Mouse (Mus musculus) cerebellum, adult 2 months (tissue): ENCODE measurements around the gene Creb3l2.

Experiments used
- CTCF ChIP-seq: fragments of 200-500 bp; IDR thresholded peaks from 2 replicates; pipeline ENCODE4 v1.5.1; 2011; ENCODE audit warnings: low read depth, mild to moderate bottlenecking, control low read depth, low read length, moderate library complexity, borderline replicate concordance; ENCODE audit not compliant: insufficient read depth
- POLR2A ChIP-seq: fragments of 200-500 bp; IDR thresholded peaks from 2 replicates; pipeline ENCODE4 v1.6.1; 2011; ENCODE audit warnings: low read length, control low read depth, borderline replicate concordance; ENCODE audit not compliant: insufficient read depth

DNA sequence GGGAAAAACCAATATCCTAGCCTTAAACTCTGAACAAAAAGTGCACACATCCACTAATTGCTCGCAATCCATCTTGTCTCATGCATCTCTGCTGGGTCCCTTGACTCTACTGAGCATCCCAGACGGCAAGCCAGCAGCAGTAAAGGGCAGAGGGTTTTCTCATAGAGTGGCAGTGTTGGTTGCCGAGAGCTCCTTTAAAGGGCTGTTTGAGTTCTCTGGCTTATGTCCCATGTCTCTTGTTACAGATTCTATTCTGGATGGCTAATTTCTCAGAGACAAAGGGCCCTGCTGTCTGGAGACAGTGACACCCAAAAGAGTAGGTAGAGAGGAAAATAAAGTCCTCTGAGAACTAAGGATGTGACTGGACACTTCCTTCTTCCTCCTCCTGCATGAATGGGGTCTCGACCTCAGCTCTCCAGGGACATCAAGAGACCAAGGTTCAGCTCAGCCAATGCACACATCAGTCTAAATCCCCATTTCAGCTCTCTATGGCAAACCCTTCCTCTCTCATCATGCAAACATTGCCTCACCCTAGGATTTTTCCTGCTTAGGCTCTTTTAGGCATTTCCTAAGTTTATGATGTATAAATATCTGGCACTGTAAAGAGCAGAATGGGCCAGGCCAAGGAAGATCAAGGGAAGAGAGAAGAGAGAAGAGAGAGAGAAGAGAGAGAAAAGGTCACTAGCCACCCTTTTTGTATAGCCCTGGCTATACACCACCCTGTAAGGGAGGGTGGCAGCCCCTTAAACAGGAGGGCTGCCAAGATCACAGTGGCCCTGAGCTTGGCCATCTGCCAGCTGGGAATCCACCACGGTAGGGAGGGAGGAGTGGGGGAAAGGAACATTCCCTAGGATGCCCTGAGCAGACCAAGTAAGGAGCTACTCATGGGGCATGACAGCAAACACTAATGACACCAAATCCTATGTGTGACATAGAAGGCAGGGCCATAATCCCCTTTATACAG lies 111.8 kb downstream of the Creb3l2 start:
- TF ChIP-seq CTCF (no peak), POLR2A (no peak)
